Mouse (Mus musculus) CH12.LX (cell line): Measurements from ENCODE around the gene Bcat1. TPM values are rescaled to one million over a fixed set of nuclear protein-coding genes. Genes with fewer than 3 reads are reported as not detected.

Source experiments
- DNase-seq: peaks from one replicate; pipeline ENCODE4 v3.0.0-alpha.2; 2013; ENCODE audit errors: extremely low read depth
- H3K27ac ChIP-seq: 2 replicates; pipeline ENCODE4 v1.5.1; 2012; ENCODE audit warnings: low read depth, mild to moderate bottlenecking, control low read depth, moderate library complexity; ENCODE audit not compliant: insufficient read depth
- H3K27me3 ChIP-seq: replicated peaks from 2 replicates; pipeline ENCODE3; 2012; ENCODE audit warnings: inconsistent platforms
- H3K36me3 ChIP-seq, 2 experiments: replicated peaks in 1 of 2; 2 replicates each; pipeline versions ENCODE3 to v1.6.1; 2012; ENCODE audit warnings: inconsistent platforms in 1 of 2, low read length in 1 of 2, mild to moderate bottlenecking in 1 of 2, mixed read lengths in 1 of 2, moderate library complexity in 1 of 2; ENCODE audit not compliant: control insufficient read depth in 1 of 2, insufficient read depth in 1 of 2
- H3K4me1 ChIP-seq, 2 experiments: 2 replicates each; pipeline ENCODE4 v1.6.1; 2012; ENCODE audit warnings: inconsistent platforms in 1 of 2, moderate library complexity in 1 of 2; ENCODE audit not compliant: insufficient read depth in 2 of 2, control insufficient read depth in 1 of 2
- H3K4me2 ChIP-seq: 2 replicates; pipeline ENCODE4 v1.6.1; 2012; ENCODE audit warnings: low read depth, mild to moderate bottlenecking, control low read depth; ENCODE audit not compliant: poor library complexity, insufficient read depth, severe bottlenecking
- H3K4me3 ChIP-seq, 3 experiments: fragments of 150-350 bp in 1 of 3; sonication (generic) in 1 of 3; replicated peaks in 1 of 3; 2 replicates each; pipeline versions ENCODE3 to v1.5.1; 2011 to 2012; ENCODE audit warnings: low read depth in 2 of 3, low read length in 2 of 3, mild to moderate bottlenecking in 2 of 3, moderate library complexity in 2 of 3, control low read depth in 1 of 3, improper control_type of control experiment in 1 of 3, inconsistent platforms in 1 of 3, mixed read lengths in 1 of 3; ENCODE audit not compliant: poor library complexity in 1 of 3
- H3K79me2 ChIP-seq: replicated peaks from 2 replicates; pipeline ENCODE4 v1.6.1; 2012; ENCODE audit warnings: mild to moderate bottlenecking, moderate library complexity; ENCODE audit not compliant: control insufficient read depth, poor library complexity, insufficient read depth, severe bottlenecking; ENCODE audit errors: extremely low read depth
- H3K9ac ChIP-seq: 2 replicates; pipeline ENCODE4 v1.6.1; 2012; ENCODE audit warnings: low read depth, mild to moderate bottlenecking, control low read depth, moderate library complexity; ENCODE audit not compliant: insufficient read depth
- H3K9me3 ChIP-seq: replicated peaks from 2 replicates; pipeline ENCODE3; 2012; ENCODE audit warnings: low read length, inconsistent platforms, mixed read lengths
- BHLHE40 ChIP-seq: IDR thresholded peaks from 2 replicates; pipeline ENCODE4 v1.6.1; 2011; ENCODE audit warnings: mild to moderate bottlenecking, low read depth, low read length, improper control_type of control experiment
- CHD1 ChIP-seq: IDR thresholded peaks from 2 replicates; pipeline ENCODE4 v1.6.1; 2012; ENCODE audit warnings: low read depth, low read length, improper control_type of control experiment, inconsistent platforms
- CHD2 ChIP-seq: IDR thresholded peaks from 2 replicates; pipeline ENCODE4 v1.6.1; 2011; ENCODE audit warnings: low read length, improper control_type of control experiment
- CTCF ChIP-seq, 2 experiments: IDR thresholded peaks in 1 of 2; conservative IDR thresholded peaks in 1 of 2; 2 replicates each; pipeline ENCODE4 v1.5.1; 2011 to 2012; ENCODE audit warnings: low read depth in 2 of 2, low read length in 2 of 2, improper control_type of control experiment in 1 of 2, inconsistent platforms in 1 of 2, mild to moderate bottlenecking in 1 of 2, moderate library complexity in 1 of 2
- ELF1 ChIP-seq: IDR thresholded peaks from 2 replicates; pipeline ENCODE4 v1.6.1; 2014; ENCODE audit warnings: low read depth, mild to moderate bottlenecking, inconsistent platforms, low read length, improper control_type of control experiment
- ETS1 ChIP-seq: conservative IDR thresholded peaks from 2 replicates; pipeline ENCODE4 v1.6.1; 2012; ENCODE audit warnings: low read depth, mild to moderate bottlenecking, inconsistent platforms, low read length, improper control_type of control experiment, moderate library complexity
- GABPA ChIP-seq: IDR thresholded peaks from 2 replicates; pipeline ENCODE4 v1.6.1; 2012; ENCODE audit warnings: low read depth, low read length, improper control_type of control experiment, inconsistent platforms; ENCODE audit not compliant: insufficient replicate concordance
- HCFC1 ChIP-seq: IDR thresholded peaks from 2 replicates; pipeline ENCODE4 v1.6.1; 2012; ENCODE audit warnings: low read depth, mild to moderate bottlenecking, inconsistent platforms, low read length, improper control_type of control experiment
- JUND ChIP-seq: conservative IDR thresholded peaks from 2 replicates; pipeline ENCODE4 v1.6.1; 2011; ENCODE audit warnings: low read depth, low read length, improper control_type of control experiment
- MAFK ChIP-seq: IDR thresholded peaks from 2 replicates; pipeline ENCODE4 v1.6.1; 2011; ENCODE audit warnings: low read length, improper control_type of control experiment; ENCODE audit not compliant: insufficient replicate concordance
- MAX ChIP-seq: IDR thresholded peaks from 2 replicates; pipeline ENCODE4 v1.6.1; 2011; ENCODE audit warnings: low read length, improper control_type of control experiment
- MXI1 ChIP-seq: IDR thresholded peaks from 2 replicates; pipeline ENCODE4 v1.6.1; 2011; ENCODE audit warnings: mild to moderate bottlenecking, low read depth, low read length, improper control_type of control experiment
- MYC ChIP-seq: IDR thresholded peaks from 2 replicates; pipeline ENCODE4 v1.6.1; 2011; ENCODE audit warnings: low read depth, mild to moderate bottlenecking, improper control_type of control experiment, low read length
- NELFE ChIP-seq: IDR thresholded peaks from 2 replicates; pipeline ENCODE4 v1.6.1; 2011; ENCODE audit warnings: low read depth, low read length, improper control_type of control experiment
- NRF1 ChIP-seq: IDR thresholded peaks from 2 replicates; pipeline ENCODE4 v1.6.1; 2014; ENCODE audit warnings: low read depth, mild to moderate bottlenecking, inconsistent platforms, low read length, improper control_type of control experiment, moderate library complexity
- POLR2AphosphoS2 ChIP-seq: IDR thresholded peaks from 2 replicates; pipeline ENCODE4 v1.6.1; 2011; ENCODE audit warnings: low read depth, low read length, improper control_type of control experiment
- RAD21 ChIP-seq: IDR thresholded peaks from 2 replicates; pipeline ENCODE4 v1.6.1; 2011; ENCODE audit warnings: low read depth, mild to moderate bottlenecking, low read length, improper control_type of control experiment, moderate library complexity
- RCOR1 ChIP-seq: conservative IDR thresholded peaks from 2 replicates; pipeline ENCODE4 v1.6.1; 2012; ENCODE audit warnings: low read depth, mild to moderate bottlenecking, inconsistent platforms, low read length, improper control_type of control experiment
- SIN3A ChIP-seq: IDR thresholded peaks from 2 replicates; pipeline ENCODE4 v1.6.1; 2012; ENCODE audit warnings: low read length, improper control_type of control experiment, inconsistent platforms
- SMC3 ChIP-seq: IDR thresholded peaks from 2 replicates; pipeline ENCODE4 v1.6.1; 2011; ENCODE audit warnings: low read depth, low read length, improper control_type of control experiment
- TBP ChIP-seq: conservative IDR thresholded peaks from 2 replicates; pipeline ENCODE4 v1.6.1; 2011; ENCODE audit warnings: low read depth, low read length, improper control_type of control experiment
- TCF12 ChIP-seq: IDR thresholded peaks from 2 replicates; pipeline ENCODE4 v1.6.1; 2014; ENCODE audit warnings: low read depth, mild to moderate bottlenecking, inconsistent platforms, low read length, improper control_type of control experiment
- USF1 ChIP-seq: IDR thresholded peaks from 2 replicates; pipeline ENCODE4 v1.6.1; 2014; ENCODE audit warnings: low read depth, mild to moderate bottlenecking, inconsistent platforms, low read length, improper control_type of control experiment
- USF2 ChIP-seq: conservative IDR thresholded peaks from 2 replicates; pipeline ENCODE4 v1.6.1; 2011; ENCODE audit warnings: low read depth, low read length, improper control_type of control experiment
- ZKSCAN1 ChIP-seq: IDR thresholded peaks from 2 replicates; pipeline ENCODE4 v1.6.1; 2012; ENCODE audit warnings: low read depth, inconsistent platforms, low read length, improper control_type of control experiment, borderline replicate concordance
- ZNF384 ChIP-seq: IDR thresholded peaks from 2 replicates; pipeline ENCODE4 v1.6.1; 2012; ENCODE audit warnings: low read depth, low read length, improper control_type of control experiment, inconsistent platforms
- dilution Hi-C: fragments of 300-500 bp; cut with MboI; formaldehyde crosslinking; loops from 2 replicates; pipeline ENCODE4 v1.14.3; 2020; ENCODE audit warnings: low sequenced_read_pairs; ENCODE audit not compliant: extremely low pct_unique_long_range_greater_than_20kb, extremely low pct_ligation_motif_present
- in situ Hi-C: fragments of 300-500 bp; cut with MboI; formaldehyde crosslinking; loops from 3 replicates; pipeline ENCODE4 v1.14.3; 2019; ENCODE audit warnings: low sequenced_read_pairs, low pct_ligation_motif_present, low pct_unique_long_range_greater_than_20kb, mixed read lengths
- polyA plus RNA-seq: library from polyadenylated mRNA; unstranded; fragments of >175 nt; gene quantifications from 2 replicates; pipeline ENCODE4 v1.2.1, GENCODE M21; 2012; ENCODE audit warnings: low read depth; ENCODE audit not compliant: insufficient read length
- total RNA-seq, 2 experiments: library from RNA; depleted of rRNA; stranded (reverse); fragments of 300-350 nt in 1 of 2; fragments of >200 nt in 1 of 2; gene quantifications; 2 replicates each; pipeline ENCODE4 v1.2.3; 2012 to 2014

Gene Bcat1
- total and polyA plus RNA-seq, 3 experiments: 141 to 199 (median 176) TPM

- dilution Hi-C loops: no loop called here
- Histone ChIP-seq H3K27me3 (no peaks in the 10 kb centered on the region), H3K9me3 (peaks cover 2% of the 10 kb centered on the region), H3K4me1 (peaks cover 0 to 4% of the 10 kb centered on the region in 2 experiments; a peak in 1 of 4 replicates), H3K4me2 (no peak overlapping the region), H3K4me3 (no peak overlapping the region), H3K79me2 (no peaks in the 10 kb centered on the region), H3K9ac (no peak overlapping the region), H3K27ac (no peak overlapping the region), H3K36me3 (no peaks in the 10 kb centered on the region)
- in situ Hi-C loops: loop anchor here (25.0 kb wide), 1 partner anchor 619 kb away; no protein-coding TSS in a partner anchor
- no peak for DNase-seq
- TF ChIP-seq TBP (no peak), CHD2 (no peak), SMC3 (no peak), ELF1 (no peak), MYC (no peak), TCF12 (no peak), RAD21 (no peak), USF2 (no peak), POLR2AphosphoS2 (no peak), USF1 (no peak), ZKSCAN1 (no peak), NELFE (no peak), ZNF384 (no peak), RCOR1 (no peak), CTCF (conservative IDR thresholded peaks at IDR 0.05 in 1 of 2, IDR thresholded peaks at IDR 0.05 in 1 of 2; ENCODE audit: low read depth in 2 of 2, low read length in 2 of 2) (no peak), HCFC1 (no peak), JUND (no peak), SIN3A (no peak)
Measured at GRCm38 (mm10) chr6:144955887-144956547, 120.0 kb downstream of the Bcat1 start.

- H3K36me3 ChIP-seq: no peaks in the 10 kb centered on the region
- no peak overlapping the region for H3K4me3 ChIP-seq
- H3K9ac ChIP-seq: no peak overlapping the region
- H3K27me3 ChIP-seq: no peaks in the 10 kb centered on the region
- H3K4me1 ChIP-seq: no peaks in the 10 kb centered on the region
- no peaks in the 10 kb centered on the region for H3K79me2 ChIP-seq
- dilution Hi-C loops (no loop called here), in situ Hi-C loops (loop anchor here (25.0 kb wide), 1 partner anchor 616 kb away; no protein-coding TSS in a partner anchor)
- DNase-seq: no peak
- H3K4me2 ChIP-seq: no peak overlapping the region
- TF ChIP-seq MAFK: no peak
- TF ChIP-seq NRF1: no peak
- TF ChIP-seq ETS1: no peak
- no peak for TF ChIP-seq BHLHE40
- TF ChIP-seq MAX: no peak
- TF ChIP-seq CTCF (conservative IDR thresholded peaks at IDR 0.05 in 1 of 2, IDR thresholded peaks at IDR 0.05 in 1 of 2; ENCODE audit: low read depth in 2 of 2, low read length in 2 of 2): no peak
- no peak for TF ChIP-seq MYC
- TF ChIP-seq MXI1: no peak
- no peak for TF ChIP-seq HCFC1
- no peak for TF ChIP-seq CHD1
- TF ChIP-seq CHD2: no peak
- TF ChIP-seq RCOR1: no peak
- no peak for TF ChIP-seq SMC3
- no peak for TF ChIP-seq GABPA
- no peaks in the 10 kb centered on the region for H3K9me3 ChIP-seq
- H3K27ac ChIP-seq: no peak overlapping the region
Measured at GRCm38 (mm10) chr6:144952885-144953284, 123.1 kb downstream of the Bcat1 start.
